Mouse (Mus musculus) CH12.LX (cell line): Measurements from ENCODE around the gene Haus3. TPM values are rescaled to one million over a fixed set of nuclear protein-coding genes. Genes with fewer than 3 reads are reported as not detected.

Experiments used
- polyA plus RNA-seq: library from polyadenylated mRNA; unstranded; fragments of >175 nt; gene quantifications from 2 replicates; pipeline ENCODE4 v1.2.1, GENCODE M21; 2012; ENCODE audit warnings: low read depth; ENCODE audit not compliant: insufficient read length
- total RNA-seq, 2 experiments: library from RNA; depleted of rRNA; stranded (reverse); fragments of 300-350 nt in 1 of 2; fragments of >200 nt in 1 of 2; gene quantifications; 2 replicates each; pipeline ENCODE4 v1.2.3; 2012 to 2014

Gene Haus3
- total and polyA plus RNA-seq, 3 experiments, result 16.0 to 66.0 (median 51.5) TPM

Other genes starting within 250 kb of the Haus3 start
- 23.9 and 27.6 TPM in 2 replicates for gene Nelfa, start 233.1 kb downstream of the Haus3 start, total RNA-seq (2012; rRNA removed)
- gene Nelfa, start 233.1 kb downstream of the Haus3 start, total RNA-seq (2014; rRNA removed), result 20.4 and 20.6 TPM in 2 replicates
- gene Nelfa, start 233.1 kb downstream of the Haus3 start, polyA plus RNA-seq, result 35.3 and 41.2 TPM in 2 replicates
- not detected in 2 replicates for gene Gm1673, start 186.1 kb downstream of the Haus3 start, total RNA-seq (2012; rRNA removed)
- not detected in 2 replicates for gene Gm1673, start 186.1 kb downstream of the Haus3 start, total RNA-seq (2014; rRNA removed)
- gene Gm1673, start 186.1 kb downstream of the Haus3 start, polyA plus RNA-seq, result not detected in 2 replicates
- gene Nat8l, start 173.5 kb downstream of the Haus3 start, total RNA-seq (2012; rRNA removed), result 0.04 TPM in 1 of 2 replicates, not detected in the other
- gene Nat8l, start 173.5 kb downstream of the Haus3 start, total RNA-seq (2014; rRNA removed), result not detected in 2 replicates
- gene Nat8l, start 173.5 kb downstream of the Haus3 start, polyA plus RNA-seq, result not detected in 2 replicates
- gene Poln, start 79 bp downstream of the Haus3 start, total RNA-seq (2012; rRNA removed), result 0.25 and 0.55 TPM in 2 replicates
- gene Poln, start 79 bp downstream of the Haus3 start, total RNA-seq (2014; rRNA removed), result 0.12 and 0.39 TPM in 2 replicates
- 0.45 and 0.64 TPM in 2 replicates for gene Poln, start 79 bp downstream of the Haus3 start, polyA plus RNA-seq
- 6.0 and 6.2 TPM in 2 replicates for gene Mxd4, start 18.2 kb upstream of the Haus3 start, total RNA-seq (2012; rRNA removed)
- 5.4 and 6.0 TPM in 2 replicates for gene Mxd4, start 18.2 kb upstream of the Haus3 start, total RNA-seq (2014; rRNA removed)
- 4.8 and 7.6 TPM in 2 replicates for gene Mxd4, start 18.2 kb upstream of the Haus3 start, polyA plus RNA-seq
- gene Zfyve28, start 118.9 kb upstream of the Haus3 start, total RNA-seq (2012; rRNA removed), result 1.2 and 1.7 TPM in 2 replicates
- gene Zfyve28, start 118.9 kb upstream of the Haus3 start, total RNA-seq (2014; rRNA removed), result 2.0 TPM in 2 replicates
- 2.8 and 2.9 TPM in 2 replicates for gene Zfyve28, start 118.9 kb upstream of the Haus3 start, polyA plus RNA-seq
- gene Cfap99, start 119.1 kb upstream of the Haus3 start, total RNA-seq (2012; rRNA removed), result not detected in 2 replicates
- not detected in 2 replicates for gene Cfap99, start 119.1 kb upstream of the Haus3 start, total RNA-seq (2014; rRNA removed)
- gene Cfap99, start 119.1 kb upstream of the Haus3 start, polyA plus RNA-seq, result not detected in 2 replicates
- 60.3 and 77.1 TPM in 2 replicates for gene Rnf4, start 166.8 kb upstream of the Haus3 start, total RNA-seq (2012; rRNA removed)
- 117 and 119 TPM in 2 replicates for gene Rnf4, start 166.8 kb upstream of the Haus3 start, total RNA-seq (2014; rRNA removed)
- 108 and 112 TPM in 2 replicates for gene Rnf4, start 166.8 kb upstream of the Haus3 start, polyA plus RNA-seq
- 7.2 and 8.5 TPM in 2 replicates for gene Fam193a, start 200.4 kb upstream of the Haus3 start, total RNA-seq (2012; rRNA removed)
- gene Fam193a, start 200.4 kb upstream of the Haus3 start, total RNA-seq (2014; rRNA removed), result 3.6 and 3.8 TPM in 2 replicates
- 18.3 and 19.0 TPM in 2 replicates for gene Fam193a, start 200.4 kb upstream of the Haus3 start, polyA plus RNA-seq